Mouse (Mus musculus): ENCODE results near the gene Sall1.

Sall1 gene

DNA sequence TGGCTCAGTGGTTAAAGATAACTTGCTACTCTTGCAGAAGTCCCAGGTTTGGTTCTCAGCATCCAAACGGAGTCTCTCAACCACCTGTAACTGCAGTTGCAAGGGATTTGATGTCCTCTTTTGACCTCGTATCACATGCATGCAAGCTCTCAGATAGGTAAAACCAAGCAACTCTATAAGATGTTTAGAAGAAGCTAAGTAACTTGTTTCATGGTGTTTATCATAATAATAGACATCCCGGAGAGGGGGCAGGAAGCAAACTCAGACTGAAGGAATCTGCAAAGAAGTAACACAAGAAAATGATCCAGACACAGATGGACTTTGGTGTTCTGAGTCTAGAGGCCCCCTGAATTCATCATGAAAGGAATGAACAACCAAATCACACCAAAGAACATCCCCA is 55.0 kb downstream of the Sall1 start:
- no peak for DNase-seq

DNA sequence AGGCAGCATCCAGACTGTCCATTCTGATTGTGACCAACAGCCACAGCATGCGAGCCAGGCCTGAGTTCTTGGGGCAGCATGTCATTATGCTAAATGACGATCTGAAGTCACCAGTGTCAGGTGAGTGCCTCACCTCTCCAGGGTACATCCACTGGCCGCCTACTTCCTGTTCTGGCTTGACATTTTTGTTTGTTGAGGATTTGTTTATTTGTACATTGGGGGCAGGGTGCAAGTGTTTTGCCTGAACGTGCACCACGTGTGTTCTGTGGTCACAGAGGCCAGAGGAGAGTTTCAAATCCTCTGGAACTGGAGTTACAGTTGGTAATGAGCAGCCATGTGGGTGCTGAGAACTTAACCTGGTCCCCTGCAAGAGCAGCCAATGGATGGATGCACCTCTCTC is 60.5 kb downstream of the Sall1 start:
- DNase-seq = no peak
